In genomic region chr2:29643418-29643817, GRCm38 (mm10) we compare ENCODE assay signal across 8 mouse cellular contexts. TPM values are rescaled to one million over a fixed set of nuclear protein-coding genes. Genes with fewer than 3 reads are reported as not detected.
DNase-seq lines count a peak whose midpoint lies in the region; ATAC-seq and TF ChIP-seq lines count a peak whose summit lies in the region.

No protein-coding gene starts in this region.

- no peak overlapping the region for H3K4me2 ChIP-seq in forebrain, embryonic 13.5 days
- no peak overlapping the region for H3K4me2 ChIP-seq in forebrain, postnatal 0 days (ENCODE audit: low read depth)
- H3K4me2 ChIP-seq in heart, embryonic 13.5 days, result peak overlapping the region; percentile 30

- no peak for DNase-seq in forebrain, postnatal 0 days
- peak; percentile 36 to 57 for DNase-seq in kidney, postnatal 4 days
- DNase-seq in spleen, postnatal 10 days (ENCODE audit: low spot score in 2 of 2), result no peak
- DNase-seq in cerebellum, postnatal 36 days, result no peak
- DNase-seq in layer of hippocampus, postnatal 25 days (ENCODE audit: extremely low spot score in 1 of 2, low spot score in 1 of 2), result no peak

- no peak for TF ChIP-seq POLR2A in ES-Bruce4 (IDR thresholded peaks at IDR 0.05; ENCODE audit: insufficient read depth, low read length)

- TF ChIP-seq EP300 in ES-Bruce4 (IDR thresholded peaks at IDR 0.05; ENCODE audit: insufficient read depth, low read depth, low read length), result peak; percentile 88

- H3K9me3 ChIP-seq in forebrain, embryonic 13.5 days (replicated peaks), result no peaks in the 10 kb centered on the region
- no peaks in the 10 kb centered on the region for H3K9me3 ChIP-seq in forebrain, postnatal 0 days (ENCODE audit: low read length)
- no peaks in the 10 kb centered on the region for H3K9me3 ChIP-seq in ES-Bruce4 (replicated peaks; ENCODE audit: control insufficient read depth, insufficient read depth, low read length, poor library complexity, severe bottlenecking)
- no peaks in the 10 kb centered on the region for H3K9me3 ChIP-seq in heart, embryonic 13.5 days

- no peak for ATAC-seq in forebrain, embryonic 13.5 days
- no peak for ATAC-seq in forebrain, postnatal 0 days
- ATAC-seq in heart, embryonic 13.5 days (ENCODE audit: extremely low read depth, insufficient number of reproducible peaks, low FRiP score, low TSS enrichment), result no peak

- no peaks in the 10 kb centered on the region for H3K27me3 ChIP-seq in forebrain, embryonic 13.5 days
- no peaks in the 10 kb centered on the region for H3K27me3 ChIP-seq in forebrain, postnatal 0 days (ENCODE audit: insufficient read depth, low read length)
- H3K27me3 ChIP-seq in ES-Bruce4 (ENCODE audit: control insufficient read depth, insufficient read depth, low read length, poor library complexity, severe bottlenecking), result no peaks in the 10 kb centered on the region
- no peaks in the 10 kb centered on the region for H3K27me3 ChIP-seq in heart, embryonic 13.5 days (replicated peaks)

- 39% methylated on average over 4 of the region's 4 CpGs for WGBS in forebrain, embryonic 13.5 days
- WGBS in forebrain, postnatal 0 days, result 41% methylated on average over 4 of the region's 4 CpGs
- 73% methylated on average over 4 of the region's 4 CpGs for WGBS in heart, embryonic 13.5 days

- no peak for TF ChIP-seq CTCF in forebrain, postnatal 0 days (IDR thresholded peaks at IDR 0.05; ENCODE audit: low read depth)
- no peak for TF ChIP-seq CTCF in ES-Bruce4 (IDR thresholded peaks at IDR 0.05; ENCODE audit: low read depth, low read length)

- H3K36me3 ChIP-seq in forebrain, embryonic 13.5 days (ENCODE audit: poor library complexity, severe bottlenecking), result 0 out of 2 replicates have a peak, but pooled peaks cover 5% of the 10 kb centered on the region
- H3K36me3 ChIP-seq in forebrain, postnatal 0 days (ENCODE audit: insufficient read depth), result no peaks in the 10 kb centered on the region
- H3K36me3 ChIP-seq in ES-Bruce4 (ENCODE audit: control insufficient read depth, insufficient read depth, low read length, poor library complexity, severe bottlenecking), result no peaks in the 10 kb centered on the region
- peaks cover 6% of the 10 kb centered on the region; the same call in 1 of the 2 replicates for H3K36me3 ChIP-seq in heart, embryonic 13.5 days

- H3K9ac ChIP-seq in forebrain, embryonic 13.5 days, result no peak overlapping the region
- H3K9ac ChIP-seq in forebrain, postnatal 0 days, result no peak overlapping the region
- no peak overlapping the region for H3K9ac ChIP-seq in ES-Bruce4 (ENCODE audit: low read depth, poor library complexity, severe bottlenecking)
- H3K9ac ChIP-seq in heart, embryonic 13.5 days, result peak overlapping the region; percentile 56; the same call in 1 of the 2 replicates

- H3K4me1 ChIP-seq in forebrain, embryonic 13.5 days, result peaks cover 38% of the 10 kb centered on the region
- peaks cover 7% of the 10 kb centered on the region; the same call in 1 of the 2 replicates for H3K4me1 ChIP-seq in forebrain, postnatal 0 days (ENCODE audit: insufficient read depth)
- H3K4me1 ChIP-seq in ES-Bruce4 (ENCODE audit: control insufficient read depth, insufficient read depth, low read length), result peaks cover 19% of the 10 kb centered on the region
- H3K4me1 ChIP-seq in heart, embryonic 13.5 days, result peaks cover 58% of the 10 kb centered on the region

- peak overlapping the region; percentile 16; the same call in 1 of the 2 replicates for H3K27ac ChIP-seq in forebrain, embryonic 13.5 days
- no peak overlapping the region for H3K27ac ChIP-seq in forebrain, postnatal 0 days (ENCODE audit: low read depth, low read length)
- H3K27ac ChIP-seq in ES-Bruce4 (ENCODE audit: insufficient read depth, low read length), result peak overlapping the region; percentile 97
- H3K27ac ChIP-seq in heart, embryonic 13.5 days (replicated peaks), result peak overlapping the region; percentile 48

- no peak overlapping the region for H3K4me3 ChIP-seq in forebrain, embryonic 13.5 days
- no peak overlapping the region for H3K4me3 ChIP-seq in forebrain, postnatal 0 days (ENCODE audit: low read depth, low read length)
- peak overlapping the region; percentile 41 for H3K4me3 ChIP-seq in ES-Bruce4 (ENCODE audit: low read depth, low read length)
- peak overlapping the region; percentile 26 for H3K4me3 ChIP-seq in heart, embryonic 13.5 days

RNA-seq across cellular contexts. Expression of gene Rapgef1, which starts 23.9 kb away (rescaled TPM):
- 17.8 and 19.2 TPM in 2 replicates for polyA plus RNA-seq in forebrain, embryonic 13.5 days (2015; fragmentation: Nextera tagmentation; extraction: Ambion mirVana)
- 81.9 and 99.1 TPM in 2 replicates for total RNA-seq in forebrain, postnatal 0 days (2014; rRNA removed)
- 17.9 and 19.4 TPM in 2 replicates for polyA plus RNA-seq in forebrain, postnatal 0 days (2015; fragmentation: Nextera tagmentation; extraction: Ambion mirVana)
- polyA plus RNA-seq in ES-Bruce4 (2011; ENCODE audit: insufficient read depth, insufficient read length, low read depth, missing spikeins), result 35.0 and 37.0 TPM in 2 replicates
- polyA plus RNA-seq in heart, embryonic 13.5 days (2015; fragmentation: Nextera tagmentation; extraction: Ambion mirVana), result 8.4 and 9.7 TPM in 2 replicates
- 100 to 1,000 TPM in 1 of 2 experiments, 10 to 100 TPM in 1; 99.0 to 104 TPM for total RNA-seq in layer of hippocampus, postnatal 25 days (2021)

Comparison
In these comparisons a context has a peak if more than half of its experiments do, and no peak if none do; other contexts are left out.
1. H3K4me3 ChIP-seq: peak in ES-Bruce4 (single experiment) and heart, embryonic 13.5 days (single experiment); none in forebrain, embryonic 13.5 days (single experiment) and forebrain, postnatal 0 days (single experiment).
2. DNase-seq: peak in kidney, postnatal 4 days (2 of 2); none in forebrain, postnatal 0 days (single experiment), spleen, postnatal 10 days (0 of 2), cerebellum, postnatal 36 days (0 of 2) and layer of hippocampus, postnatal 25 days (0 of 2).